Mouse (Mus musculus) thymus, postnatal 0 days (tissue): ENCODE measurements around the gene Lrpap1. TPM values are rescaled to one million over a fixed set of nuclear protein-coding genes. Genes with fewer than 3 reads are reported as not detected.

ENCODE experiments used
- DNase-seq: peaks from one replicate; pipeline ENCODE4 v3.0.0-alpha.2; 2015; ENCODE audit warnings: low spot score
- polyA plus RNA-seq: library from polyadenylated mRNA; unstranded; fragments of >200 nt; fragmentation: Nextera tagmentation; extraction: Ambion mirVana; gene quantifications from 2 replicates; pipeline ENCODE4 v1.2.1, GENCODE M21; 2015

Lrpap1 gene
- polyA plus RNA-seq, 1 experiment from 2014 or later = 76.2 TPM

DNA sequence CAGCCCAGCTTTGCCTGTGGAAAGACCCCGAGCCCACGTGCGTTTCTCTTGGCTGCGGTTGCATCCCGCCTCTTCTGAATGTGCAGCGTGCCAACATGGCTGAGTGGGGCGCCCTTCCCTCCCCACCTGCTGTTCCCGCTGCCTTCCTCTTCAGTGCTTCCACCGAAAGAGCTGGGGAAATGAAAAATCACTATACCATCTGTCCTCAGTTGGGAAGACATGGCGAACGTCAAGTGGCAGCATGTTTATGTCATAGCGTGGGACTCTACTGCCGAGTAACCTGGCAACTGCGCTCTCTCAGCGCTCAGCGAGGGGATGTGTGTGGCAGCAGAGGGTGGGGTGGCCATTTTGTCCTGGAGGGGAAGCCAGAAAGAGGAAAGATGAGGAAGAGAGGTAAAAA lies 23.6 kb upstream of the Lrpap1 start:
- no peak for DNase-seq

GRCm38 (mm10) chr5:35120024-35120423 lies 14.5 kb upstream of the Lrpap1 start:
- no peak for DNase-seq

DNA sequence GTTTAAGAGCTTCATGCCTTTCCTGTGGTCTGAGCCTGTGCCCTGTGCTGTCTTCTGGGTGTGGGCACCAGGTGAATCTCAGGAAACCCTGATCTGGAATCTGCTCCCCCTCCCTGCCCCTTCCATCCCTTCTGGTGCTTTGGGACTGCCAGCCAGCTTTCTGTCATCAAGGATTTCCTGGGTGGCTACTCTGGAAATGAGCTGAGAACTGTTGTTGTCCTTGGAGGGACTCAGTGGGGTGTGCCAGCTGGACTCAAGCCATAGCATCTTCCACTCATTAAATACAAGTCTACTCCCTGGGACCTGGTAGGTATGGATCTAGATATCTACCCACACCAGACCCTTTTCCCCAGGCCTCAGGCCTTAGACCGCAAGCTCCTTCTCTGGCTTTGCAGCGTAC lies 12.9 kb upstream of the Lrpap1 start:
- DNase-seq = no peak

DNA sequence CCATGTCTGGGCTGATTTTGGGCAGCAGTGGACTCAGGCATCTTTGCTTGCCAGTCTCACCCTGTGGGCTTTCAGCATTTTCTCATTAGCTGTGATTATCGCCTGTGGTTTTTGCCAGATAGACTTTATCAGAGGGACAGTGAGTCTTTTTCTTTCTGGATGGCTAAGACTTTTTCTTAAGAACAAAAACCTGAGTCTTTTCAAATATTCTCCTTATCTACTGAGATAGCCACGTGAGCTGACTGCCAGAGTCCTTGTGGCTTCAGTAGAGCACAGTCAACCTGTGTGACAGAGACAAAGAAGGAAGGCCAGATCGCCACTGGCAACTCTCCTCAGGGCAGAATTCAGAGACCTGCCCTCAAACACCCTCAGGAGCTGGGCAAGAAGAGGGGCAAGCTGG lies 12.1 kb upstream of the Lrpap1 start:
- DNase-seq = no peak

DNA sequence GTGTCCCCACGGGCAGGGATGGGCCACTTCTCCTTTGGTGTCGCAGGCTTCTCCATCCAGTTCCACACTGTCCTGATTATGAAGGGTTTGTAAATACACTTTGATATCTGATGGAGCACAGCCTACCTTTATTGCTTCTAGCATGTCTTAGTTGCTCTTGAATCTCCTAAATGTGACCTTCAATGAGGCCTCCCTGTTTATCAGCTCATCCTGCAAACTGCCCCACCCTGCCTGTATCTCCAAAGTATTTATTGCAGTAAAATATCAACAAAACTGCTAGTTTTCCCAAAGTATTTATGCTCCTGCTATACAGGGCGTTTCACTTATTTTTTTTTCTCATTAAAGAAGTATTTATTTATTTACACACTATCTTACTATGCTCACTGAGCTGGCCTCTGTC lies 10.4 kb upstream of the Lrpap1 start:
- DNase-seq = no peak

DNA sequence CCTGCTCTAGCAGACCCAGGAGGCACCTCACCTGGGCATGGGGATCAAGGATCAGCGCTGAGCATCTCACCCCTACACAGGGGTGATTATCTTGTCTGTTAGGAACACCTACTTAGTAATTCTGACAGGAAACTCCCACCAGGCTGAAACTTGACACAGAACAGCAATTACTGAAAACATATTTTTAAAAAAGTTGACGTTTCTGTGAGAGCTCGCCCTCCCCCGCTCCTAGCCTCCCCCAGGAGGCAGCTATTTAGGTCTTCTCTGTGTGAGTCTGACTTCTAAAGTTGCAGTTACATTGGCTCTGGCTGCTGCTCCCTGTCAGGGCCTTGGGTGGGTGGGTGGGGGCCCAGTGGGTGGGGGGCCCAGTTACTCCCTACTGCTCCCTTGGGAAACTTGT lies 6.9 kb upstream of the Lrpap1 start:
- DNase-seq = no peak

DNA sequence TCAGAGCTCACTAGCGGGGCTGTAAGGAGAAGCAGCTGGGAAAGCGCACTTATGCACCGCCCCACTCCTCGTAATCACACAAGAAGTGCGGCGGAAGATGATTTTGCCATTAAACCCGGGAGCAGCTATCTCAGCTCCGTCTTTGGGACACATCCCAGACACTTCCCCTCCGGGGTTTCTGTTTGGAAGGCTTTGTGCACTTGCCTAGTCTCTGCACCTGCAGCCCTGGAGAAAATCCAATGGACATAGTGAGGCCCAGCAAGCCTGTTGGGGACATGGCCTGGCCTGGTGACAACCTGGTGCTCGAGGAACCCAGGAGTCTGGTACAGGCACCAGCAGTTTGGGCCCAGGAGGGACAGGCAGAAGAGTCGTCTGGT lies 344 bp upstream of the Lrpap1 start:
- DNase-seq = no peak

GRCm38 (mm10) chr5:35104183-35104959 lies 1.2 kb downstream of the Lrpap1 start:
- no peak for DNase-seq

DNA sequence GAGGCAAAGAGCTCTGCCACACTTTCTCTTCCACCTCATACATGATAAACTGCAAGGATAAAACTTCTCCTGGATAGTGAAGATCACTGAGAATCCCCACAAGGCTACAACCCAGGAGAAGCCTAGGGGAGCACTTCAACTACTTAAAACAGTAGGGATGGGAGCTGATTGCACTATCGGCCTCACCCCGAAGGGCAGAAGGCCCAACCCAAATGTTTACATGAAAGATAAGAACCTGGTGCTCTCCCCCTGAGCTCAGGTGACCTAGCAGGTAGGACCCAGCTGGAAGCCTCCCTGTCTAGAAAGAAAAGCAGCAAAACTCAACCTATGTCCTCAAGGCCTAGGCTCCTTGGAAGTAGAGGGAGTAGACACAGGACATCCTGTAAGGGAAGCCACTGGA lies 2.0 kb downstream of the Lrpap1 start:
- DNase-seq = no peak

- DNase-seq = no peak
Observed at GRCm38 (mm10) chr5:35103086-35103485, 2.5 kb downstream of the Lrpap1 start.

DNA sequence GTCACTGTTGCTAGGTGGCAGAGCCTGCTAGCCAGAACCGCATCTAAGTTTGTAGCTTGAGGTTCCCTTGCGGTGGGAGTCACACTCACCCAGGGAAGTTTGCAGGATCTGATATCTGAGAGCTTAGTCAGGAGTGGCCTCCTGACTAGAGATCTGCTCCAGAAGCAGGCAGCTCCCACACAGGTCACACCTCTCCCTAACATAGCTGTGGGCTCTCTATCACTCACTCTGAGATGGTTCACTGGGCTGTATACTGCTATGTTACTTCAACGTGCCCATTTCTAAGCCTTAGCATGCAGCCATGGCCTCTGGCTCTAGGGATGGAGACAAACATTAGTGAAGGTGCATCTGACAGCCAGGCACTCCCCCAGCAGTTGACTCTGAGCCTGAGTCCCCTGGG lies 13.9 kb downstream of the Lrpap1 start:
- DNase-seq = no peak

DNA sequence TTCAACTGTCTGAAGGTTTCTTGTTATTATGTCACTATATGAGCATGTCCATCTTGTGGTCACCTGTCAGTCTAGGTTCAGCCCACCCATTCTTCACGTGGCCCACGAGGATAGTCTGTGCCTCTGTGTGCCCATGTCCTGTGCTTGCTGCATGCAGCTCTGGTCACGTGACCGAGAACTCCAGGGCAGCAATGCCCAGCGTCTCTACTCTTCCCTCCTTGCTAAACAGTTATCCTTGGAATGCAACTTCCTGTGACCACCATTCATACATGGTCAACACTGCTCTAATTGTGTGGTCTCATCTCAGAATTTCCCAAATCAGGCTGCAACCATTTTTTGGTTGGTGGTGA lies 16.0 kb downstream of the Lrpap1 start:
- DNase-seq = no peak

DNA sequence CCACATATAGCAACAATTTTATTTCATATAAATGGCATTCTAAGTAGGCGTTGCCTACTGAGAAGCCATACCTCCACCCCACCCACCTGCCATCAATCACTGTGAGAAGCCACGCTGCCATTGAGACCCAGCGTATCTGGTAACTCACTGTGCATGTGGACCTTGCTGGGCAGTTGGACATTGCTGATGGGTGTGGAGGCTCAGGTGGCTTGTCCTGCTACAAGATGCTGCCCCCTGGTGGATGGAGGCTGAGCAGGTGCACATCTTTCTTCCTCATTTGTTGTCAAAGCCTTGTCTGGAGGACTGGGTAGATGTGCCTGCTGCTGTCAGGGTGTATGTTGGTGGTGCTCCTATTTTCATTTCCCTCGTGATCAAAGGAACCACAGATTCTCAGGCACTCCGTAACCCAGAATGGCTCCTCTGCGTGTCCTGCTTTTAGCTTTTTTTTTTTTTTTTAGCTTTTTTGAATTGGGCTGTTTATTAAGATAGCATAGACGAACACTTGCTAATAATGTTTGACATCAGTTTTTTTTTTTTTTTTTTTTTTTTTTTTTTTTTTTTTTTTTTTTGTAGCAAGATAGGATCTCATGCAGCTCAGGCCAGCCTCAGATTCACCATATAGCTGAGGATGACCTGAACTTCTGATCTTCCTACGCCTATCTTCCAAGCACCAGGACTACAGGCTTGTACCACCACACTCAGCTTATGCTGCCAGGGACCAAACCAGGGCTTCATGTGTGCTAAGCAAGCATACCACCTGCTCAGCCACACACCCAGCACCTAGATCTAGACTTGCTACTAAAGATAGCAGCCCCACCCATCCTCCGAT lies 16.6 kb downstream of the Lrpap1 start:
- peak; percentile 68 for DNase-seq

GRCm38 (mm10) chr5:35084913-35085312 lies 20.7 kb downstream of the Lrpap1 start:
- no peak for DNase-seq

DNA sequence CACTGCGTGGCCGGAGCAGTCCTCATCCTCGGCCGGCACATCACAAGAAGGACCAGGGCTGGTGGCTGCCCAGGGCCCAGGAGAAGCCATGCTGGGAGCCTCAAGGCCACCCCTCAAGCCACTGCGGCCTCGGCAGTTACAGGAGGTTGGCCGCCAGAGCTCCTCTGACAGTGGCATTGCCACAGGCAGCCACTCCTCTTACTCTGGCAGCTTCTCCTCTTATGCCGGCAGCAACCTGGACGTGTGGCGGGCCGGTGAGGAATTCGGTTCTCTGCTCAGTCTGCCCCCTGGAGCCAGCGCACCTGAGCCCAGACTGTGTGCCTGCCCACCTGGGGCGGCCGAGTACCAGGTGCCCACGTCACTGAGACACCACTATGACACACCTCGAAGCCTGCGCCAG lies 26.5 kb downstream of the Lrpap1 start:
- DNase-seq = no peak

DNA sequence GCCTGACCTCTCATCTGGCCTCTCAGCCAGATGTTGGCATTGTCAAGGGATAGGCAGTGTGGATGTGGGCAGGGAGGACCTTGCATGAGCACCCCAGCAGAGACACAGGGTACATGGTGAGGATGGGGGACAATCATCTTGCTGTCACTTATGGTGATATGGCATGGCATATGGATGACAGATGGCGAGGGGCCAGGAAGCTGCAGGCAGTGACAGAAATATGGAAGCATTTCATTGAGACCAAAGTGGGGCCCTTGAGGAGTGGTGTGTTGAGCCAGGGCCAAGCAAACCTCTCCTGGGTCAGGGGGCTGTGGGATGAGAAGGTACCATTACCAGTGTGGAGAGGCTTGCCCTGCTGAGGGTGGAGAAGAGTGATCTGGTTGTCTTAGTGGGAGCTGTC lies 29.2 kb downstream of the Lrpap1 start:
- no peak for DNase-seq

- no peak for DNase-seq
Observed at GRCm38 (mm10) chr5:35073992-35074391, 31.6 kb downstream of the Lrpap1 start.

DNA sequence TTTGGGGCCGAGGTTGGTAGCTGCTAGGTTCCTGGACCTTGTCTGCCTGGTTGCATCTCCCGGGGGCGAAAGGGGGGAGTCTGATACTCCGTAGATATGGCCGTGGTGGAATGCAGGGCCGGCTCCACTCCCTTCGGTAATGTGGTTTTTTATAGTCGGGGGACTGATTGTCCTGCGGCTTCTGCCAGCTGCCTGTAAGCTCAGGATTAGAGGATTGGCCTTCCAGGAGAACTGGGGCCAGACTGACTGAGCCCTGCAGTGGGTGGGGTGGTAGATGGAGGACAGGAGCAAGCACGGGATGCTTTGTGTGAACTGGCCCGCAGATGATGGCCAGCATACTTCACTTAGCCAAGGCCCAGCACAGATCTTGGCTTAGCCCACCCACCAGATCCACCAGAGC lies 32.3 kb downstream of the Lrpap1 start:
- DNase-seq = no peak

DNA sequence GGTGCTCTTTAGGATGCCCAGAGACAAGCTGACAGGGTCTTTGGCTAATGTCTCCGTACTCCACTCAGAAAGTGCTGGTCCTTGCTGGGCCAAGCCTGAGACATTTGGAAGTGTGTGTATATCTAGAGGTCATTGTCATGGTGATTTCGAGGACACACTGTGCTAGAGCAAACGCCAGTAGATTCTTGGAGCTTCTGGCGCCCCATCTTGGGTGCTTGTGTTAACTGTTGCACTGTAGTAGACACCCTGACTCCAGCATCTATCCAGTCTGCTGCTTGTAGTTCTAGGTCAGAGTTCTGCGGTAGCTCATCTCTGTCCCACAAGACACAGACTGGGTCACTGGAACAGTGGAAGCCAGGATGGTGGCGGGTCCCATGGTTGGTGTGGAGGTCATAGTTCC lies 33.7 kb downstream of the Lrpap1 start:
- DNase-seq = no peak

- DNase-seq = no peak
Observed at GRCm38 (mm10) chr5:35070953-35071352, 34.6 kb downstream of the Lrpap1 start.

DNA sequence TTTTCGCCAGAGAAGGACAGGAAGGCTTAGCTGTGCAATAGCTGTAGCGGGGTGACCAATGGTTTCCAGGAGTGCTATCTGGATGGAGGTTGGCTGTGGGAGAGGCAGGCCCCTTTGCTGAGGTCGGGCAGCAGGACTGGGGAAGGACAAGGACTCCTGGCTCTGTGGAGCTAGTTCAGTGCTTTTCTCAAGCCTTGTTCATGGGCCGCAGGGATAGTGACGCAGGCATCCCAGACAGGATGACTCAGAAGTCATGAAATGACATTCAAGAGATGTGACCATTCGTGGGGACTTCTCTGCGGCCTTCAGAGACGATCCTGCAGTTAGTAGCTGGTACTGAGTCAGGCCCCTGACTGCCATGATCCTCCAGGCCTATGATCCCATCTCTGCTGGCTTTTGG lies 35.3 kb downstream of the Lrpap1 start:
- DNase-seq = no peak

DNA sequence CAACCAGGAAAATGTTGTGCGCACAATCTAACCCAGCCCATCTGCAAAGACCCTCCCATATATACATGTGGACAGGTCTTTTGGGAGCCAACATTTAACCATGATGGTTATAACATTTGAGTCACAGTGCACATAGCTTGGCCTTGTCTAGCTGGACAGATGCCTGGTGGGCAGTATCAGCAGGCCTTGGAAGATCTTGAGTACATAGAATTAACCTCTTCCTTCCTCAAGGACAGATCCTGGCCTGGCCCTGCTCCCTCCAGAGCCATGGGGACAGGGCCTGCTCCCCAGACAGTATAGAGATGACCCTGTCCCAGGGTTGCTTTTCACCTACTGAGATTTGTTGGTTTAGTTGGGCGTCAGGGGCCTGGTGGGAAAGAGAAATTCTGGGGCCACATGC lies 35.7 kb downstream of the Lrpap1 start:
- DNase-seq = no peak

DNA sequence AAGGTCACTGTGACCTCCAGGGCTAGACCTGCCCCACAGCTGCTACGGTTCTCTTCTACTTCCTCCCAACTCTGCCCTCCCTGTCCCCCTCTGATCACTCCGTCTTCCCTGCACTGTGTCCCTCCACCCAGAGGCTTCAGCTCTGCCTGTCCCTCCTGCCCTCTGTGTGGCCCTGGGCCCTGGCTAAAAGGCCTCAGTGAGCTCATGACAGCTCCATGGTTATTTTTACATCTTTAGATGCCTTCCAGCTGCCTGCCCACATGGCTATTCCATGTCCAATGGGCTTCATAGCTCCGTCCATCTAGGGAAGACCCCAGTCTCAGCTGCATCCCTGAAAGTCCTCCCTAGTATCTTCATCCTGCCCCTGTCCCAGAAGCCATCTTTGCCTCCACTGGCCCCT lies 45.5 kb downstream of the Lrpap1 start:
- DNase-seq = no peak
